Mouse (Mus musculus): Measurements from ENCODE around the gene Fabp3. TPM values are rescaled to one million over a fixed set of nuclear protein-coding genes. Genes with fewer than 3 reads are reported as not detected.

Fabp3 gene
- polyA plus RNA-seq, 1 experiment = 0.72 TPM

DNA sequence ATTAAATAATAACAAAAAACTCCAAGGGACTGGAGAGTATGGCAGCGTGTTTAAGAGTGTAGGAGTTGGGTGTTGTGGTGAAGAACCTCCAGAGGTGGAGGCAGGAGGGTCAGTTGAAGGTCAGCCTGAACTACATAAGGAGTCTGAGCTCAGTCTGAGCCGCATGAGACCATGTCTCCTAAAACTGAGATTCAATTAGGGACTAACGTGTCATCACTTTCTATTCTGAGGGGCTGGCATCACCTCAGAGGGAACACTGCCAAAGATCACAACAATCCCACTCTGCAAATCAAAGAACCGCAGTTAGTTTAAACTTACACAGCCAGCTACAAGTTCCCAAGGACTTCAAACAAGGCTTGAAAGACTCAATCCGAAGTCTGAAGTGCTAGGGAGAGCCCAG is 15.2 kb downstream of the Fabp3 start:
- no peaks in the 10 kb centered on the region for H3K27me3 ChIP-seq (ENCODE audit: control insufficient read depth, insufficient read depth, low read length)
- whole genome bisulfite sequencing = 76% methylated on average over 5 of the region's 5 CpGs
- H3K36me3 ChIP-seq (ENCODE audit: control insufficient read depth, insufficient read depth, low read length) = peaks cover 47% of the 10 kb centered on the region

DNA sequence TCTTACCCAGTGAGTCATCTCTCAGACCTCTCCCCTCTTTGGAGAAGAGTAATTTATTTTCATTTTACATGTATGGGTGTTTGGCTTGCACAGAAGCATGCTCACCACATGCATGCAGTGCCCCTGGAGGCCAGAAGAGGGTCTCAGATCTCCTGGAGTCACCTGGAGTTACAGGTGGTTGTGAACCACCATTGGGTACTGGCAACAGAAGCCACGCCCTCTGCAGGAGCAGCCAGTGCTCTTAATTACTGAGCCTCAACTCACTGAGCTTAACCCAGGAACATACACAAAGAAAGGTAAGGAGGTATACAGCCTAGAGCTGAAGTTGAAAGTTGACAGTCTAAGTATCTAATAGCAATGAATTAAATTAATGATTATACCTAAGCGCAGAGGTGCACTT is 17.1 kb downstream of the Fabp3 start:
- Histone ChIP-seq H3K4me1 (ENCODE audit: control insufficient read depth, insufficient read depth, insufficient read length, low read length) (no peaks in the 10 kb centered on the region), H3K27ac (ENCODE audit: insufficient read depth, low read depth, low read length) (no peak overlapping the region), H3K27me3 (ENCODE audit: control insufficient read depth, insufficient read depth, low read length) (no peaks in the 10 kb centered on the region), H3K36me3 (ENCODE audit: control insufficient read depth, insufficient read depth, low read length) (peaks cover 51% of the 10 kb centered on the region), H3K4me3 (ENCODE audit: low read depth, low read length) (no peak overlapping the region)
- WGBS = 91% methylated on average over 2 of the region's 2 CpGs
- TF ChIP-seq POLR2A (IDR thresholded peaks at IDR 0.05; ENCODE audit: low read depth, low read length) = no peak
- TF ChIP-seq CTCF (IDR thresholded peaks at IDR 0.05; ENCODE audit: extremely low read depth, insufficient read length, insufficient replicate concordance, low read depth, low read length) = no peak

More for the DNA sequence above, 15.2 kb downstream of the Fabp3 start:
- H3K4me1 ChIP-seq (ENCODE audit: control insufficient read depth, insufficient read depth, insufficient read length, low read length) = no peaks in the 10 kb centered on the region
- TF ChIP-seq CTCF (IDR thresholded peaks at IDR 0.05; ENCODE audit: extremely low read depth, insufficient read length, insufficient replicate concordance, low read depth, low read length) (no peak), POLR2A (IDR thresholded peaks at IDR 0.05; ENCODE audit: low read depth, low read length) (no peak)
- no peak overlapping the region for H3K4me3 ChIP-seq (ENCODE audit: low read depth, low read length)
- H3K27ac ChIP-seq (ENCODE audit: insufficient read depth, low read depth, low read length) = no peak overlapping the region

DNA sequence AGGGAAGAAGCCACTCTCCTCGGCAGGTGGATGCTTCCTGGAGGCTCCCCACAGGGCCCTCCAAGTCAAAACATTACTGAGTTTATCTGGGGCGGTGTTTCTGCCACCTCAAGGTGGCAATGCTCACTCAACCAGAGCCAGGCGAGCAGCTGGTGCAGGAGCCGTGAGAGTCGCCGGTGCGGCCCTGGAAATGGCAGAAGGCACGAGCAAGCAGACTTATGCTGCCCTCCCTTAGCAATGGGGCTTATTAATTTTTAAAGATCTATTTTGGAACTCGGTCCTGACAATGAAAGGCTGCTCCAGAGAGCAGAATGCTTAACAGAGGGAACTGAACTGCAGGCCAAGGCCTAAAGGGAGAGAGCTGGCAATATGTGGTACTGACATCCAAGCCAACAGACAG is 19.0 kb downstream of the Fabp3 start:
- Histone ChIP-seq H3K27ac (ENCODE audit: insufficient read depth, low read depth, low read length) (no peak overlapping the region), H3K27me3 (ENCODE audit: control insufficient read depth, insufficient read depth, low read length) (no peaks in the 10 kb centered on the region), H3K36me3 (ENCODE audit: control insufficient read depth, insufficient read depth, low read length) (peaks cover 48% of the 10 kb centered on the region), H3K4me3 (ENCODE audit: low read depth, low read length) (no peak overlapping the region), H3K4me1 (ENCODE audit: control insufficient read depth, insufficient read depth, insufficient read length, low read length) (no peaks in the 10 kb centered on the region)
- TF ChIP-seq POLR2A (IDR thresholded peaks at IDR 0.05; ENCODE audit: low read depth, low read length) = no peak
- no peak for TF ChIP-seq CTCF (IDR thresholded peaks at IDR 0.05; ENCODE audit: extremely low read depth, insufficient read length, insufficient replicate concordance, low read depth, low read length)
- 92% methylated on average over 9 of the region's 9 CpGs for WGBS

DNA sequence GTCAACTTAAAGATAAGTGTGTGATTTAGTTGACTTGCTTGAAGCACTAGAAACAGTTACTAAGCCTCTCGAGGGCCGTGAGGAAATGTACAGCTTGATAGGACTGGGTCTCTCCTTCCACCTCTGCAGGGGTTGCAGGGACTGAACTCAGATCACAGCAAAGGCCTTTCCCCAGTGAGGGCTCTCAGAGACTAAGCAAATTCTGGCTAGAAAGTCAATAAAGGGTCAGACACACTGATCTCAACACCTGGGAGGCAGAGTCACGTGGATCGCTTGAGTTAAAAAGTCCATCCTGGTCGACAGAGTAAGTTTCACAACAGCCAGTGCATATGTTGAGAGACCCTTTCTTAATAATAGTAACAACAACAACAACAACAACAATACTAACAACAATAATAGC is 27.5 kb downstream of the Fabp3 start:
- Histone ChIP-seq H3K27me3 (ENCODE audit: control insufficient read depth, insufficient read depth, low read length) (no peaks in the 10 kb centered on the region), H3K36me3 (ENCODE audit: control insufficient read depth, insufficient read depth, low read length) (peaks cover 27% of the 10 kb centered on the region), H3K4me3 (ENCODE audit: low read depth, low read length) (no peak overlapping the region), H3K27ac (ENCODE audit: insufficient read depth, low read depth, low read length) (no peak overlapping the region), H3K4me1 (ENCODE audit: control insufficient read depth, insufficient read depth, insufficient read length, low read length) (no peaks in the 10 kb centered on the region)
- no peak for TF ChIP-seq POLR2A (IDR thresholded peaks at IDR 0.05; ENCODE audit: low read depth, low read length)
- TF ChIP-seq CTCF (IDR thresholded peaks at IDR 0.05; ENCODE audit: extremely low read depth, insufficient read length, insufficient replicate concordance, low read depth, low read length) = no peak
- WGBS = 77% methylated on average over 5 of the region's 5 CpGs

DNA sequence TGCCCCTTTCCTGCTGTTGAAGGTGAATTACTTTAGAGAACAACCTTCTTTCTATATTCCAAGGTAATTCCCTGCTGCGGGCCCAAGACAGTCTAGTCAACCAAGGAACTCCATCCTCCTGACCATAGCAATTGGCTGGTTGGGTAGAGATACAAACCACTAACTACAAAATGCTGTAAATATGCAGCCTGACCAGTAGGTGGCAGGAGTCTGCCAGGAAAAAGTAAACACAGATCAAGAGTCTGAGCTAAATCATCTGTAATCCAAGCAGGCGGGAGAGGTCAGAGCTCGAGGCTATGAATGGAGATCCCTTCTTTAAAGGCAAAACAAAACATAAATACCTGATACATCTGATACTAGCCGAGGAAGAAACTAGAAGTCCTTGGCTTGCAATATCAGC is 33.3 kb downstream of the Fabp3 start:
- peaks cover 19% of the 10 kb centered on the region for H3K36me3 ChIP-seq (ENCODE audit: control insufficient read depth, insufficient read depth, low read length)
- no peaks in the 10 kb centered on the region for H3K27me3 ChIP-seq (ENCODE audit: control insufficient read depth, insufficient read depth, low read length)
- no peak overlapping the region for H3K27ac ChIP-seq (ENCODE audit: insufficient read depth, low read depth, low read length)
- no peak overlapping the region for H3K4me3 ChIP-seq (ENCODE audit: low read depth, low read length)
- H3K4me1 ChIP-seq (ENCODE audit: control insufficient read depth, insufficient read depth, insufficient read length, low read length) = no peaks in the 10 kb centered on the region
- WGBS = 21% methylated on average over 4 of the region's 4 CpGs
- TF ChIP-seq CTCF (IDR thresholded peaks at IDR 0.05; ENCODE audit: extremely low read depth, insufficient read length, insufficient replicate concordance, low read depth, low read length) = peak; percentile 13; the same call in 1 of the 2 replicates
- TF ChIP-seq POLR2A (IDR thresholded peaks at IDR 0.05; ENCODE audit: low read depth, low read length) = no peak

DNA sequence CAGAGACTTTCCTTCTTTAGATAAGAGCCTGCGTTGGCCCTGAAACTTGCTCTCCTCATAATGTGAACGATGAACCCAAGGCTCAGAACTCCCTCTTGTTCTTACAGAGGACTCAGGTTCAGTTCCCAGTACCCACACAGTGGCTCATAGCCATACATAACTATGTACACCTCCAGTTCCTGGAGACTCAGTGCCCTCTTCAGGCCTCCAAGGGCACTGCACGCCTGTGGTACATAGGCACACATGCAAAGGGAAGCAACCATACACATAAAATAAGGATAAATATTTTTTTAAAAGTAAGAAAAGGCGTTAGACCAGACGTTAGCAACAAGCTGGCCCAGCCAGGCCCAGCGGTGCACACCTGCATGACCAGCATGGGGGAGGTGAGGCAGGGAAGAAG is 41.3 kb downstream of the Fabp3 start:
- Histone ChIP-seq H3K4me3 (ENCODE audit: low read depth, low read length) (no peak overlapping the region), H3K27ac (ENCODE audit: insufficient read depth, low read depth, low read length) (no peak overlapping the region), H3K36me3 (ENCODE audit: control insufficient read depth, insufficient read depth, low read length) (peaks cover 20% of the 10 kb centered on the region; the same call in 1 of the 2 replicates), H3K27me3 (ENCODE audit: control insufficient read depth, insufficient read depth, low read length) (no peaks in the 10 kb centered on the region), H3K4me1 (ENCODE audit: control insufficient read depth, insufficient read depth, insufficient read length, low read length) (peaks cover 3% of the 10 kb centered on the region; the same call in 1 of the 2 replicates)
- WGBS = 97% methylated on average over 6 of the region's 6 CpGs
- no peak for TF ChIP-seq POLR2A (IDR thresholded peaks at IDR 0.05; ENCODE audit: low read depth, low read length)
- peak; percentile 18; the same call in 1 of the 2 replicates for TF ChIP-seq CTCF (IDR thresholded peaks at IDR 0.05; ENCODE audit: extremely low read depth, insufficient read length, insufficient replicate concordance, low read depth, low read length)

DNA sequence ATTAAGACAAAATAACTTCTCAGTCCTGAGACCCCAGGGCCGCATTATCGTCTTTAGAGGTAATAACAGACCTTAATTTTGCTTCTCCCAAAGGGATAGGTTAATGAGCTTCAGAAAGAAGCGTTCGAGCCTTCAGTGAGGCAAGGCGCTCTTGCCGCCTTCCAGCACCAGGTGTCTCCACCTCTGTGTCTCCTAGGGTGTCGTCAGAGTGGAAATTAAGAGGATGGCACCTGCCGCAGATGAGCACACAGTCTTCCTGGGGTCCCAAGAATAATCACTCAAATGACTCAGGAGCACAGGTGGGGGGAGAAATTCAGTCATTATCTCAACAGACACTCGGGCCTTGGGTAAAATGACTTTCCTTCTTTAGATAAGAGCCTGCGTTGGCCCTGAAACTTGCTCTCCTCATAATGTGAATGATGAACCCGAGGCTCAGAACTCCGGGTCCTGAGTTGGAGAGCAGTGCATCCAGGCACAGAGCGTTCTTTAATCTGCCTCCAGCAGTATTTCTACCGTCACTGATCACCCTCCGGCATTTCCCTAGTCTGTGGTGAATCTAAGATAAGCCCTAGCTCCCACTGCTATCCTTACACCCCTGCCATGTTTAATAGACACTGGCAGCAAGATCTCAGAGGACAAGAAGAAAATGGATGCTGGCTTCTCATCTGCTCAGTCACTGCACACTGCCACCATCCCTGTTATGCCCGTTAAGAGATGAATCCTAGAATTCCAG is 42.5 kb downstream of the Fabp3 start:
- WGBS = 86% methylated on average over 16 of the region's 16 CpGs
- TF ChIP-seq CTCF (IDR thresholded peaks at IDR 0.05; ENCODE audit: extremely low read depth, insufficient read length, insufficient replicate concordance, low read depth, low read length) = no peak
- H3K27ac ChIP-seq (ENCODE audit: insufficient read depth, low read depth, low read length) = no peak overlapping the region

More for the DNA sequence above, 42.5 kb downstream of the Fabp3 start:
- H3K4me3 ChIP-seq (ENCODE audit: low read depth, low read length) = no peak overlapping the region
- no peaks in the 10 kb centered on the region for H3K27me3 ChIP-seq (ENCODE audit: control insufficient read depth, insufficient read depth, low read length)
- peaks cover 20% of the 10 kb centered on the region; the same call in 1 of the 2 replicates for H3K36me3 ChIP-seq (ENCODE audit: control insufficient read depth, insufficient read depth, low read length)
- H3K4me1 ChIP-seq (ENCODE audit: control insufficient read depth, insufficient read depth, insufficient read length, low read length) = peaks cover 3% of the 10 kb centered on the region; the same call in 1 of the 2 replicates
